Mouse (Mus musculus): ENCODE measurements at regions not wholly inside any gene's neighbourhood (a gene's known extent, or its start where the extent isn't known, plus 50 kb on each side); places are given as distances from the start of the nearest gene placed in this dataset.

GRCm38 (mm10) chr9:112608932-112609331, 373.2 kb upstream of the Arpp21 start:
- no peak overlapping the region for H3K9ac ChIP-seq (replicated peaks; ENCODE audit: low read depth)
- 60% methylated on average over 4 of the region's 4 CpGs for WGBS
- ATAC-seq (no peak), DNase-seq (ENCODE audit: low spot score) (no peak)
- no peak overlapping the region for H3K4me2 ChIP-seq (replicated peaks; ENCODE audit: low read depth, low read length)
- H3K9me3 ChIP-seq (ENCODE audit: low read length): no peaks in the 10 kb centered on the region
- no peaks in the 10 kb centered on the region for H3K27me3 ChIP-seq (replicated peaks; ENCODE audit: insufficient read depth, low read length)
- TF ChIP-seq EP300 (IDR thresholded peaks at IDR 0.05) (no peak), CTCF (IDR thresholded peaks at IDR 0.05) (no peak)
- H3K36me3 ChIP-seq (ENCODE audit: insufficient read depth, low read length): no peaks in the 10 kb centered on the region
- H3K4me1 ChIP-seq (ENCODE audit: insufficient read depth, low read depth, low read length): no peaks in the 10 kb centered on the region
- H3K27ac ChIP-seq (ENCODE audit: low read length): no peak overlapping the region
- H3K4me3 ChIP-seq (ENCODE audit: low read depth, low read length): no peak overlapping the region

GRCm38 (mm10) chr9:112607221-112607620, 371.5 kb upstream of the Arpp21 start:
- Histone ChIP-seq H3K27me3 (replicated peaks; ENCODE audit: insufficient read depth, low read length) (no peaks in the 10 kb centered on the region), H3K4me3 (ENCODE audit: low read depth, low read length) (no peak overlapping the region), H3K9me3 (ENCODE audit: low read length) (no peaks in the 10 kb centered on the region; the same call in 1 of the 2 replicates), H3K36me3 (ENCODE audit: insufficient read depth, low read length) (no peaks in the 10 kb centered on the region), H3K4me2 (replicated peaks; ENCODE audit: low read depth, low read length) (no peak overlapping the region), H3K9ac (replicated peaks; ENCODE audit: low read depth) (no peak overlapping the region), H3K27ac (ENCODE audit: low read length) (no peak overlapping the region), H3K4me1 (ENCODE audit: insufficient read depth, low read depth, low read length) (no peaks in the 10 kb centered on the region)
- ATAC-seq (no peak), DNase-seq (ENCODE audit: low spot score) (no peak)
- TF ChIP-seq CTCF (IDR thresholded peaks at IDR 0.05): no peak
- TF ChIP-seq EP300 (IDR thresholded peaks at IDR 0.05): no peak
- WGBS: 75% methylated on average over 3 of the region's 3 CpGs

GRCm38 (mm10) chr9:112595731-112596130, 360.0 kb upstream of the Arpp21 start:
- TF ChIP-seq EP300 (IDR thresholded peaks at IDR 0.05): no peak
- H3K9me3 ChIP-seq (ENCODE audit: low read length): no peaks in the 10 kb centered on the region
- no peaks in the 10 kb centered on the region for H3K4me1 ChIP-seq (ENCODE audit: insufficient read depth, low read depth, low read length)
- no peak overlapping the region for H3K9ac ChIP-seq (replicated peaks; ENCODE audit: low read depth)
- DNase-seq (ENCODE audit: low spot score) (no peak), ATAC-seq (no peak)
- no peaks in the 10 kb centered on the region for H3K36me3 ChIP-seq (ENCODE audit: insufficient read depth, low read length)
- H3K4me3 ChIP-seq (ENCODE audit: low read depth, low read length): no peak overlapping the region
- no peak overlapping the region for H3K27ac ChIP-seq (ENCODE audit: low read length)
- no peak overlapping the region for H3K4me2 ChIP-seq (replicated peaks; ENCODE audit: low read depth, low read length)
- no peaks in the 10 kb centered on the region for H3K27me3 ChIP-seq (replicated peaks; ENCODE audit: insufficient read depth, low read length)

GRCm38 (mm10) chr9:112590241-112590640, 354.5 kb upstream of the Arpp21 start:
- ATAC-seq: no peak
- WGBS: 76% methylated on average over 3 of the region's 3 CpGs
- no peaks in the 10 kb centered on the region for H3K36me3 ChIP-seq (ENCODE audit: insufficient read depth, low read length)

GRCm38 (mm10) chr9:112573316-112573715, 337.6 kb upstream of the Arpp21 start:
- Histone ChIP-seq H3K27ac (ENCODE audit: low read length) (no peak overlapping the region), H3K9ac (replicated peaks; ENCODE audit: low read depth) (no peak overlapping the region), H3K9me3 (ENCODE audit: low read length) (no peaks in the 10 kb centered on the region), H3K4me1 (ENCODE audit: insufficient read depth, low read depth, low read length) (no peaks in the 10 kb centered on the region), H3K4me2 (replicated peaks; ENCODE audit: low read depth, low read length) (no peak overlapping the region), H3K36me3 (ENCODE audit: insufficient read depth, low read length) (no peaks in the 10 kb centered on the region), H3K27me3 (replicated peaks; ENCODE audit: insufficient read depth, low read length) (no peaks in the 10 kb centered on the region), H3K4me3 (ENCODE audit: low read depth, low read length) (no peak overlapping the region)
- ATAC-seq: no peak
- TF ChIP-seq EP300 (IDR thresholded peaks at IDR 0.05) (no peak), CTCF (IDR thresholded peaks at IDR 0.05) (no peak)
- DNase-seq (ENCODE audit: low spot score): no peak
- WGBS: 56% methylated on average over 3 of the region's 3 CpGs

More at GRCm38 (mm10) chr9:112590241-112590640, 354.5 kb upstream of the Arpp21 start:
- DNase-seq (ENCODE audit: low spot score): no peak
- Histone ChIP-seq H3K4me3 (ENCODE audit: low read depth, low read length) (no peak overlapping the region), H3K4me2 (replicated peaks; ENCODE audit: low read depth, low read length) (no peak overlapping the region), H3K4me1 (ENCODE audit: insufficient read depth, low read depth, low read length) (no peaks in the 10 kb centered on the region), H3K27ac (ENCODE audit: low read length) (no peak overlapping the region), H3K9me3 (ENCODE audit: low read length) (no peaks in the 10 kb centered on the region), H3K27me3 (replicated peaks; ENCODE audit: insufficient read depth, low read length) (no peaks in the 10 kb centered on the region), H3K9ac (replicated peaks; ENCODE audit: low read depth) (no peak overlapping the region)
- TF ChIP-seq CTCF (IDR thresholded peaks at IDR 0.05): no peak
- TF ChIP-seq EP300 (IDR thresholded peaks at IDR 0.05): no peak

GRCm38 (mm10) chr9:112561348-112561747, 325.6 kb upstream of the Arpp21 start:
- Histone ChIP-seq H3K4me1 (ENCODE audit: insufficient read depth, low read depth, low read length) (no peaks in the 10 kb centered on the region), H3K9ac (replicated peaks; ENCODE audit: low read depth) (no peak overlapping the region), H3K36me3 (ENCODE audit: insufficient read depth, low read length) (no peaks in the 10 kb centered on the region), H3K27me3 (replicated peaks; ENCODE audit: insufficient read depth, low read length) (no peaks in the 10 kb centered on the region), H3K9me3 (ENCODE audit: low read length) (no peaks in the 10 kb centered on the region), H3K4me3 (ENCODE audit: low read depth, low read length) (no peak overlapping the region), H3K27ac (ENCODE audit: low read length) (no peak overlapping the region), H3K4me2 (replicated peaks; ENCODE audit: low read depth, low read length) (no peak overlapping the region)
- no peak for TF ChIP-seq EP300 (IDR thresholded peaks at IDR 0.05)
- no peak for TF ChIP-seq CTCF (IDR thresholded peaks at IDR 0.05)
- DNase-seq (ENCODE audit: low spot score) (no peak), ATAC-seq (no peak)

GRCm38 (mm10) chr9:112560226-112560625, 324.5 kb upstream of the Arpp21 start:
- Histone ChIP-seq H3K4me2 (replicated peaks; ENCODE audit: low read depth, low read length) (no peak overlapping the region), H3K4me1 (ENCODE audit: insufficient read depth, low read depth, low read length) (no peaks in the 10 kb centered on the region), H3K9ac (replicated peaks; ENCODE audit: low read depth) (no peak overlapping the region), H3K9me3 (ENCODE audit: low read length) (no peaks in the 10 kb centered on the region), H3K4me3 (ENCODE audit: low read depth, low read length) (no peak overlapping the region), H3K36me3 (ENCODE audit: insufficient read depth, low read length) (no peaks in the 10 kb centered on the region), H3K27ac (ENCODE audit: low read length) (no peak overlapping the region), H3K27me3 (replicated peaks; ENCODE audit: insufficient read depth, low read length) (no peaks in the 10 kb centered on the region)
- TF ChIP-seq CTCF (IDR thresholded peaks at IDR 0.05) (no peak), EP300 (IDR thresholded peaks at IDR 0.05) (no peak)
- ATAC-seq (no peak), DNase-seq (ENCODE audit: low spot score) (no peak)
- WGBS: 76% methylated on average over 4 of the region's 4 CpGs

Data from lung, postnatal 0 days (tissue).